Mouse (Mus musculus): ENCODE data around the gene Vmn1r1.

GRCm38 (mm10) chr1:182138172-182138571 lies 26.1 kb downstream of the Vmn1r1 start:
- TF ChIP-seq CTCF (IDR thresholded peaks at IDR 0.05; ENCODE audit: low read depth) (peak; percentile 34; the same call in 1 of the 2 replicates), EP300 (IDR thresholded peaks at IDR 0.05; ENCODE audit: low read depth) (no peak)

Measured in liver, postnatal 0 days (tissue).